Mouse (Mus musculus): ENCODE data around the gene Vipr1. TPM values are rescaled to one million over a fixed set of nuclear protein-coding genes. Genes with fewer than 3 reads are reported as not detected.

Gene Vipr1
- polyA plus RNA-seq, 1 experiment, result 0.72 TPM

GRCm38 (mm10) chr9:121684702-121685101 is 42.2 kb downstream of the Vipr1 start:
- H3K4me3 ChIP-seq (replicated peaks; ENCODE audit: control insufficient read depth, low read depth, low read length), result no peak overlapping the region
- peaks cover 4% of the 10 kb centered on the region for H3K4me1 ChIP-seq (ENCODE audit: control insufficient read depth, insufficient read depth, low read length)
- WGBS, result 82% methylated on average over 7 of the region's 7 CpGs
- no peak overlapping the region for H3K27ac ChIP-seq (ENCODE audit: control insufficient read depth, insufficient read depth, low read depth, low read length, poor library complexity)
- TF ChIP-seq POLR2A (IDR thresholded peaks at IDR 0.05; ENCODE audit: borderline replicate concordance, control insufficient read depth, low read depth, low read length), result no peak
- TF ChIP-seq CTCF (IDR thresholded peaks at IDR 0.05; ENCODE audit: control insufficient read depth, insufficient read depth, low read length), result no peak

- no peak overlapping the region for H3K27ac ChIP-seq (ENCODE audit: control insufficient read depth, insufficient read depth, low read depth, low read length, poor library complexity)
- H3K4me3 ChIP-seq (replicated peaks; ENCODE audit: control insufficient read depth, low read depth, low read length), result no peak overlapping the region
- H3K4me1 ChIP-seq (ENCODE audit: control insufficient read depth, insufficient read depth, low read length), result peaks cover 4% of the 10 kb centered on the region
- TF ChIP-seq POLR2A (IDR thresholded peaks at IDR 0.05; ENCODE audit: borderline replicate concordance, control insufficient read depth, low read depth, low read length), result no peak
- TF ChIP-seq CTCF (IDR thresholded peaks at IDR 0.05; ENCODE audit: control insufficient read depth, insufficient read depth, low read length), result no peak
- 87% methylated on average over 15 of the region's 15 CpGs for WGBS
Observed at GRCm38 (mm10) chr9:121690200-121690651, 47.7 kb downstream of the Vipr1 start.

- Histone ChIP-seq H3K4me1 (ENCODE audit: control insufficient read depth, insufficient read depth, low read length) (peaks cover 3% of the 10 kb centered on the region), H3K4me3 (replicated peaks; ENCODE audit: control insufficient read depth, low read depth, low read length) (no peak overlapping the region), H3K27ac (ENCODE audit: control insufficient read depth, insufficient read depth, low read depth, low read length, poor library complexity) (no peak overlapping the region)
- TF ChIP-seq POLR2A (IDR thresholded peaks at IDR 0.05; ENCODE audit: borderline replicate concordance, control insufficient read depth, low read depth, low read length) (no peak), CTCF (IDR thresholded peaks at IDR 0.05; ENCODE audit: control insufficient read depth, insufficient read depth, low read length) (no peak)
- 88% methylated on average over 7 of the region's 7 CpGs for WGBS
Observed at GRCm38 (mm10) chr9:121690734-121691133, 48.2 kb downstream of the Vipr1 start.

GRCm38 (mm10) chr9:121694736-121695135 is 52.2 kb downstream of the Vipr1 start:
- WGBS, result 88% methylated on average over 12 of the region's 12 CpGs
- no peak overlapping the region for H3K4me3 ChIP-seq (replicated peaks; ENCODE audit: control insufficient read depth, low read depth, low read length)
- TF ChIP-seq POLR2A (IDR thresholded peaks at IDR 0.05; ENCODE audit: borderline replicate concordance, control insufficient read depth, low read depth, low read length), result no peak
- no peak for TF ChIP-seq CTCF (IDR thresholded peaks at IDR 0.05; ENCODE audit: control insufficient read depth, insufficient read depth, low read length)
- no peak overlapping the region for H3K27ac ChIP-seq (ENCODE audit: control insufficient read depth, insufficient read depth, low read depth, low read length, poor library complexity)
- no peaks in the 10 kb centered on the region for H3K4me1 ChIP-seq (ENCODE audit: control insufficient read depth, insufficient read depth, low read length)

GRCm38 (mm10) chr9:121696626-121697025 is 54.1 kb downstream of the Vipr1 start:
- WGBS, result 92% methylated on average over 9 of the region's 9 CpGs
- Histone ChIP-seq H3K27ac (ENCODE audit: control insufficient read depth, insufficient read depth, low read depth, low read length, poor library complexity) (no peak overlapping the region), H3K4me3 (replicated peaks; ENCODE audit: control insufficient read depth, low read depth, low read length) (no peak overlapping the region), H3K4me1 (ENCODE audit: control insufficient read depth, insufficient read depth, low read length) (no peaks in the 10 kb centered on the region)
- TF ChIP-seq CTCF (IDR thresholded peaks at IDR 0.05; ENCODE audit: control insufficient read depth, insufficient read depth, low read length) (no peak), POLR2A (IDR thresholded peaks at IDR 0.05; ENCODE audit: borderline replicate concordance, control insufficient read depth, low read depth, low read length) (no peak)

GRCm38 (mm10) chr9:121697150-121698049 is 54.9 kb downstream of the Vipr1 start:
- Histone ChIP-seq H3K27ac (ENCODE audit: control insufficient read depth, insufficient read depth, low read depth, low read length, poor library complexity) (no peak overlapping the region), H3K4me3 (replicated peaks; ENCODE audit: control insufficient read depth, low read depth, low read length) (no peak overlapping the region), H3K4me1 (ENCODE audit: control insufficient read depth, insufficient read depth, low read length) (peaks cover 1% of the 10 kb centered on the region; the same call in 1 of the 2 replicates)
- TF ChIP-seq POLR2A (IDR thresholded peaks at IDR 0.05; ENCODE audit: borderline replicate concordance, control insufficient read depth, low read depth, low read length), result peak; percentile 16; the same call in 1 of the 2 replicates
- peak; percentile 74 for TF ChIP-seq CTCF (IDR thresholded peaks at IDR 0.05; ENCODE audit: control insufficient read depth, insufficient read depth, low read length)
- 100% methylated on average over 1 of the region's 1 CpGs for WGBS

- TF ChIP-seq CTCF (IDR thresholded peaks at IDR 0.05; ENCODE audit: control insufficient read depth, insufficient read depth, low read length), result no peak
- TF ChIP-seq POLR2A (IDR thresholded peaks at IDR 0.05; ENCODE audit: borderline replicate concordance, control insufficient read depth, low read depth, low read length), result no peak
- WGBS, result 23% methylated on average over 11 of the region's 11 CpGs
- peaks cover 3% of the 10 kb centered on the region for H3K4me1 ChIP-seq (ENCODE audit: control insufficient read depth, insufficient read depth, low read length)
- H3K27ac ChIP-seq (ENCODE audit: control insufficient read depth, insufficient read depth, low read depth, low read length, poor library complexity), result peak overlapping the region; percentile 71
- H3K4me3 ChIP-seq (replicated peaks; ENCODE audit: control insufficient read depth, low read depth, low read length), result peak overlapping the region; percentile 75
Observed at GRCm38 (mm10) chr9:121704261-121704645, 61.7 kb downstream of the Vipr1 start.

Measured in bone marrow, adult 2 months (tissue).